Mouse (Mus musculus) liver, embryonic 14.5 days (tissue): ENCODE data around the gene Kif1bp. TPM values are rescaled to one million over a fixed set of nuclear protein-coding genes. Genes with fewer than 3 reads are reported as not detected.
A peak's percentile ranks its signal among the peaks of the same experiment; 100 is the strongest.

Experiments
- ATAC-seq: fragments of 200-750 bp; cut with Nextera tagmentation; 2 replicates; pipeline ENCODE4 v1.8.0; 2017; ENCODE audit warnings: moderate number of reproducible peaks, mild to moderate bottlenecking, moderate library complexity; ENCODE audit not compliant: insufficient read depth
- DNase-seq, 3 experiments: peaks; one replicate each; pipeline ENCODE4 v3.0.0-alpha.2; 2012 to 2013; ENCODE audit warnings: low read depth in 3 of 3, low spot score in 3 of 3
- H3K27ac ChIP-seq: fragments of 300-500 bp; sonication (generic); 2 replicates; pipeline ENCODE4 v1.5.1; 2014; ENCODE audit warnings: moderate library complexity, mild to moderate bottlenecking, control low read depth, inconsistent platforms
- H3K27me3 ChIP-seq: fragments of 300-500 bp; sonication (generic); 2 replicates; pipeline ENCODE4 v1.6.1; 2014; ENCODE audit warnings: mild to moderate bottlenecking, low read length, moderate library complexity; ENCODE audit not compliant: control insufficient read depth, insufficient read depth
- H3K36me3 ChIP-seq: fragments of 300-500 bp; sonication (generic); replicated peaks from 2 replicates; pipeline ENCODE4 v1.6.1; 2014; ENCODE audit warnings: low read depth; ENCODE audit not compliant: control insufficient read depth, insufficient read depth
- H3K4me1 ChIP-seq, 2 experiments: fragments of 200-500 bp in 1 of 2; fragments of 300-500 bp in 1 of 2; sonication (generic) in 1 of 2; replicated peaks; 2 replicates each; pipeline ENCODE4 v1.6.1; 2012 to 2014; ENCODE audit warnings: antibody characterized with exemption in 1 of 2, inconsistent platforms in 1 of 2, low read length in 1 of 2; ENCODE audit not compliant: control insufficient read depth in 2 of 2, insufficient read depth in 2 of 2
- H3K4me2 ChIP-seq: fragments of 300-500 bp; sonication (generic); 2 replicates; pipeline ENCODE4 v1.6.1; 2014; ENCODE audit warnings: low read depth, mild to moderate bottlenecking, control low read depth, moderate library complexity
- H3K4me3 ChIP-seq, 2 experiments: fragments of 200-500 bp in 1 of 2; fragments of 300-500 bp in 1 of 2; sonication (generic) in 1 of 2; 2 replicates each; pipeline ENCODE4 v1.5.1; 2012 to 2014; ENCODE audit warnings: low read depth in 2 of 2, low read length in 2 of 2, mild to moderate bottlenecking in 2 of 2, control low read depth in 1 of 2, inconsistent platforms in 1 of 2, moderate library complexity in 1 of 2; ENCODE audit not compliant: insufficient read depth in 1 of 2
- H3K9ac ChIP-seq: fragments of 300-500 bp; sonication (generic); replicated peaks from 2 replicates; pipeline ENCODE4 v1.6.1; 2014; ENCODE audit warnings: mild to moderate bottlenecking, control low read depth, moderate library complexity
- H3K9me3 ChIP-seq: fragments of 300-500 bp; sonication (generic); 2 replicates; pipeline ENCODE4 v1.6.1; 2016; ENCODE audit warnings: low read length, mixed read lengths; ENCODE audit not compliant: control insufficient read depth
- CTCF ChIP-seq: IDR thresholded peaks from 2 replicates; pipeline ENCODE4 v1.5.1; 2016; ENCODE audit warnings: antibody characterized with exemption, low read depth, control low read depth
- EP300 ChIP-seq: IDR thresholded peaks from 2 replicates; pipeline ENCODE4 v1.6.1; 2016; ENCODE audit warnings: antibody characterized with exemption, low read depth
- WGBS: fragments of 180-500 bp; shearing (Covaris S2); extraction: QIAGEN DNeasy Blood & Tissue Kit; methylation state at CpG from one replicate; pipeline ENCODE4 v1.1.7; 2014; ENCODE audit not compliant: insufficient replicate concordance; 5-methylcytosine and 5-hydroxymethylcytosine counted together
- polyA plus RNA-seq, 2 experiments: library from polyadenylated mRNA; depleted of rRNA in 1 of 2; stranded (reverse) in 1 of 2; unstranded in 1 of 2; fragments of >200 nt; fragmentation: Nextera tagmentation in 1 of 2; extraction: Ambion mirVana in 1 of 2; gene quantifications; 2 replicates each; pipeline versions ENCODE4 v1.2.1 to v1.2.3; 2012 to 2014

Kif1bp gene
- polyA plus RNA-seq, 2 experiments = 9.2 to 11.5 TPM

DNA sequence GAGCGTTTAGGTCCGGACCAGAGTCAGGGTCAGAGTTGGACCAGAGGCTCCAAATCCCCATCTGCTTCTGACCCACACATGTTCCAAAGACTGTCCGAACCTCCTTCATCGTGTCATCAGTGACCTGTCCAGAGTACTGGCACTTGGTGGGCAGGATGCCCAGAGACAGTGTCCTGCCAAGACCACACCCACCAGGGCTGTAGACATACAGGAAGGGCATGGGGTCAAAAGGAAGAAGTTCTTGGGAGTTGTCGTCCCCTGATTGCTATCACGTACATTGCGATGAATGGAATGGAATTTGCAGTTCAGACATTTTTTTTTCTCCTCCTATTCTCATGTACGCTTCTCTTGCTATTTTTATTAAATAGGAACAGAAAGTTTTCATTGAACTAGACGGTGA lies 48.1 kb downstream of the Kif1bp start:
- Histone ChIP-seq H3K4me1 (no peaks in the 10 kb centered on the region), H3K4me3 (no peak overlapping the region), H3K36me3 (no peaks in the 10 kb centered on the region), H3K27ac (no peak overlapping the region), H3K9me3 (no peaks in the 10 kb centered on the region), H3K27me3 (no peaks in the 10 kb centered on the region), H3K9ac (no peak overlapping the region), H3K4me2 (no peak overlapping the region)
- ATAC-seq (no peak), DNase-seq (no peak)
- 58% methylated on average over 9 of the region's 9 CpGs for WGBS
- TF ChIP-seq CTCF (no peak), EP300 (no peak)

GRCm38 (mm10) chr10:62527351-62527750 lies 50.9 kb downstream of the Kif1bp start, which contains the start of gene Srgn:
Gene Srgn, minus strand, starts transcription at chr10:62527451.
- 76% methylated on average over 14 of the region's 14 CpGs for WGBS
- Histone ChIP-seq H3K4me3 (no peak within 1 kb of the TSS), H3K4me2 (no peak within 1 kb of the TSS), H3K27ac (no peak within 1 kb of the TSS), H3K27me3 (no peaks in the 10 kb centered on the region), H3K36me3 (no peaks in the 10 kb centered on the region), H3K4me1 (peaks cover under 1 to 4% of the 10 kb centered on the region in 2 experiments; a peak in 2 of 4 replicates), H3K9me3 (no peaks in the 10 kb centered on the region), H3K9ac (no peak within 1 kb of the TSS)
- ATAC-seq (no peak), DNase-seq (no peak)
- no peak for TF ChIP-seq EP300

GRCm38 (mm10) chr10:62522346-62522950 lies 55.8 kb downstream of the Kif1bp start:
- no peaks in the 10 kb centered on the region for H3K36me3 ChIP-seq
- WGBS = 73% methylated on average over 7 of the region's 7 CpGs

DNA sequence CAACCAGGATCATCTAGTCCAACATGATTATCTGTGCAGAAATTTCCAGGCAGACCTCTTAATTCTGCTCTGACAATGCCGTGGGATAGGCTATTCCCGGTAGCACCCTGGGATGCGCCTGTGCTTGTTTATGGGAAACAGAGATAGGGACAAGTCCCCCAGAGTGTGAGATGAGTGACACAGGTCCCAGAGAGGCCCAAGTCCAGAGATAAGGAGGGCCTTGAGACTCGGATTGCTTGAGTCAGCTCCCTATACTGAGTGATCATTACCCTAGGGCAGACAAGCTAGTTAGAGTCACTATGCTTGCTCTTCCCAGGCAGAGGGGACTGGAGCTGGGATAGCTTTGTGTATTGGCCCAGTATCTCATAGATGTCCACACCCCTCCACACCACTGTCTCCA lies 56.5 kb downstream of the Kif1bp start:
- 10% methylated on average over 4 of the region's 4 CpGs for WGBS
- TF ChIP-seq CTCF (no peak), EP300 (no peak)
- H3K9me3 ChIP-seq = no peaks in the 10 kb centered on the region
- H3K4me1 ChIP-seq = peaks cover 18 to 30% of the 10 kb centered on the region in 2 experiments
- ATAC-seq = peak; percentile 72
- H3K27ac ChIP-seq = no peak overlapping the region
- H3K36me3 ChIP-seq = no peaks in the 10 kb centered on the region
- peak overlapping the region; percentile 30; the same call in 1 of the 2 replicates for H3K4me2 ChIP-seq
- H3K27me3 ChIP-seq = no peaks in the 10 kb centered on the region
- H3K4me3 ChIP-seq = no peak overlapping the region
- no peak overlapping the region for H3K9ac ChIP-seq
- no peak for DNase-seq

More at GRCm38 (mm10) chr10:62522346-62522950, 55.8 kb downstream of the Kif1bp start:
- H3K4me2 ChIP-seq = no peak overlapping the region
- ATAC-seq (no peak), DNase-seq (no peak)
- H3K27ac ChIP-seq = no peak overlapping the region
- H3K9ac ChIP-seq = no peak overlapping the region
- H3K4me1 ChIP-seq = peaks cover 18 to 24% of the 10 kb centered on the region in 2 experiments
- H3K27me3 ChIP-seq = no peaks in the 10 kb centered on the region
- no peak overlapping the region for H3K4me3 ChIP-seq
- no peaks in the 10 kb centered on the region for H3K9me3 ChIP-seq
- TF ChIP-seq CTCF = no peak
- no peak for TF ChIP-seq EP300

DNA sequence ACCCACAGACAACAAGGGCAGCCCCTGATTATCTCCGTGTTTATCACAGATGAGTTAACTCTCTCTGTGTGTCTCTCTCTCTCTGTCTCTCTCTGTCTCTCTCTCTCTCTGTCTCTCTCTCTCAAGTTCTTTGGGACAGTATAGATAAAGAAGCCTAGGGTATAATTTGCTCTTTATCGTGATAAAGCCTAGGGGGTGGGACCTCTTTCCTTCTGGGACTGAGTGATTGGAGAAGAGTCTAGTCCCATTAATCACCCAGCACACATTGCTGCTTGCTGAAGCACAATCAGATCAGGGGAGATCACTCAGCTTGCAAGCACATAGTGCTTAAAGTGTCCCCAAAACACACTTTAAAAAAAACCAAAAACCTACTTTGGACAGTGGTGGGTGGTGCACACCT lies 57.3 kb downstream of the Kif1bp start:
- Histone ChIP-seq H3K9me3 (no peaks in the 10 kb centered on the region), H3K27ac (peak overlapping the region; percentile 42), H3K4me2 (peak overlapping the region; percentile 30), H3K9ac (no peak overlapping the region), H3K4me3 (no peak overlapping the region), H3K4me1 (peaks cover 18 to 30% of the 10 kb centered on the region in 2 experiments), H3K36me3 (no peaks in the 10 kb centered on the region), H3K27me3 (no peaks in the 10 kb centered on the region)
- DNase-seq = no peak
- 16% methylated on average over 2 of the region's 2 CpGs for WGBS
- peak; percentile 83 for ATAC-seq
- no peak for TF ChIP-seq CTCF
- peak; percentile 72 for TF ChIP-seq EP300
